ENCODE assay signal across 21 mouse cellular contexts in the genomic region with DNA sequence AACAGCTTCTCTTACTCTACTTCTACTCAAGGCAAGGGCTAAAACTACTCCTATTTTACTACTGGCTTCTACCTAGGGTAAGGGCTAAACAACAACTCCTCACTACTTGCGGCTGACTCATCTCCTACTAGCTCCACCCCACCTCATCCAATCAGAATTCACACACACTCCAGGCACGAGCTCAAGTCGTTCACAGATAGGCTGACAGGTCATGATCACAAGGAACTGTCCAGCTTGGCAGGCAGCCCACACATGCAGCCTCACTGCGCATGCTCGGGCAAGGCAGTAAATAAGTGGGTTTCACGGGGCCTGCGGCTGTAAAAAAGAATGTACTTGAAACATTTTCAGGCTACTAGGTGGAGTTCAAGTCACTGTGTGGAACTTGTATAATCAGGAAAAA.
DNase-seq lines count a peak whose midpoint lies in the region; ATAC-seq and TF ChIP-seq lines count a peak whose summit lies in the region.
"Had no signal": no experiment of that assay in that cellular context is flagged by ENCODE, and none has a peak within 500 bp of the region (broad histone marks: within the 10 kb centered on the region; RNA-seq: fewer than 3 reads in every experiment).

No protein-coding gene starts in this region.

- DNase-seq in kidney, postnatal 4 days = peak; percentile 12 to 13
- no peak for DNase-seq in kidney, adult 8-10 months
- peak; percentile 6 for DNase-seq in MEL (ENCODE audit: low read depth, low spot score)
- peak; percentile 5 for DNase-seq in embryonic facial prominence, embryonic 14.5 days (ENCODE audit: low spot score)
- no peak for DNase-seq in frontal cortex, adult 2 months (ENCODE audit: extremely low spot score in 1 of 2, low spot score in 1 of 2)
- DNase-seq: adrenal gland, adult 8-10 months; cerebellum, adult 18-20 months; cerebellum, postnatal 36 days; gastrocnemius, postnatal 25 days; kidney, adult 11 months; kidney, postnatal 25 days; spleen, adult 18-20 months had no signal

- H3K27ac ChIP-seq in ES-Bruce4 (ENCODE audit: insufficient read depth, low read length) (no peak overlapping the region), MEL (ENCODE audit: control insufficient read depth, low read depth, low read length) (no peak overlapping the region)
- no peak overlapping the region for H3K27ac ChIP-seq in embryonic facial prominence, embryonic 14.5 days (replicated peaks; ENCODE audit: low read depth, low read length)
- H3K27ac ChIP-seq in neural tube, embryonic 15.5 days (replicated peaks) = no peak overlapping the region
- H3K27ac ChIP-seq: embryonic facial prominence, embryonic 15.5 days; forebrain, embryonic 10.5 days; hindbrain, embryonic 15.5 days; liver, embryonic 12.5 days; lung, embryonic 15.5 days; midbrain, embryonic 13.5 days had no signal

- TF ChIP-seq POLR2A in ES-Bruce4 (IDR thresholded peaks at IDR 0.05; ENCODE audit: insufficient read depth, low read length) (no peak), MEL (IDR thresholded peaks at IDR 0.05; ENCODE audit: control insufficient read depth in 1 of 2, insufficient read depth in 1 of 2, low read depth in 1 of 2, low read length in 2 of 2, poor library complexity in 1 of 2) (no peak)

- WGBS in embryonic facial prominence, embryonic 14.5 days = 40% methylated on average over 7 of the region's 7 CpGs
- 49% methylated on average over 7 of the region's 7 CpGs for WGBS in neural tube, embryonic 15.5 days

- no peak for ATAC-seq in embryonic facial prominence, embryonic 14.5 days (ENCODE audit: low read depth)
- no peak for ATAC-seq in neural tube, embryonic 15.5 days (ENCODE audit: low FRiP score)
- ATAC-seq: liver, embryonic 12.5 days; midbrain, embryonic 13.5 days had no signal

- TF ChIP-seq CTCF in ES-Bruce4 (IDR thresholded peaks at IDR 0.05; ENCODE audit: low read depth, low read length) (no peak), MEL (IDR thresholded peaks at IDR 0.05 in 2 of 3, conservative IDR thresholded peaks at IDR 0.05 in 1 of 3; ENCODE audit: control insufficient read depth in 1 of 3, insufficient read depth in 1 of 3, low read depth in 2 of 3, low read length in 3 of 3, poor library complexity in 1 of 3, severe bottlenecking in 1 of 3) (no peak)

- H3K79me2 ChIP-seq in MEL (ENCODE audit: control insufficient read depth, insufficient read depth, low read length, poor library complexity) = no peaks in the 10 kb centered on the region

- TF ChIP-seq EP300 in ES-Bruce4 (IDR thresholded peaks at IDR 0.05; ENCODE audit: insufficient read depth, low read depth, low read length) (peak; percentile 28; the same call in 1 of the 2 replicates), MEL (IDR thresholded peaks at IDR 0.05; ENCODE audit: low read depth in 1 of 2, low read length in 2 of 2) (no peak)

- no peak for TF ChIP-seq RAD21 in MEL (IDR thresholded peaks at IDR 0.05; ENCODE audit: low read depth, low read length)

- H3K9ac ChIP-seq in ES-Bruce4 (ENCODE audit: low read depth, poor library complexity, severe bottlenecking) = no peak overlapping the region
- H3K9ac ChIP-seq in MEL (ENCODE audit: control insufficient read depth, low read depth, low read length, poor library complexity, severe bottlenecking) = no peak overlapping the region
- H3K9ac ChIP-seq in embryonic facial prominence, embryonic 14.5 days (ENCODE audit: low read depth, low read length) = no peak overlapping the region
- no peak overlapping the region for H3K9ac ChIP-seq in neural tube, embryonic 15.5 days (replicated peaks)
- H3K9ac ChIP-seq: embryonic facial prominence, embryonic 15.5 days; hindbrain, embryonic 15.5 days; liver, embryonic 12.5 days; lung, embryonic 15.5 days; midbrain, embryonic 13.5 days had no signal

- H3K4me3 ChIP-seq in ES-Bruce4 (ENCODE audit: low read depth, low read length) (no peak overlapping the region), MEL (ENCODE audit: control insufficient read depth in 1 of 2, insufficient read depth in 1 of 2, low read depth in 2 of 2, low read length in 2 of 2) (no peak overlapping the region)
- no peak overlapping the region for H3K4me3 ChIP-seq in embryonic facial prominence, embryonic 14.5 days (ENCODE audit: low read depth, low read length)
- no peak overlapping the region for H3K4me3 ChIP-seq in neural tube, embryonic 15.5 days (replicated peaks)
- H3K4me3 ChIP-seq: embryonic facial prominence, embryonic 15.5 days; forebrain, embryonic 10.5 days; hindbrain, embryonic 15.5 days; liver, embryonic 12.5 days; lung, embryonic 15.5 days; midbrain, embryonic 13.5 days had no signal

- no peaks in the 10 kb centered on the region for H3K9me3 ChIP-seq in ES-Bruce4 (replicated peaks; ENCODE audit: control insufficient read depth, insufficient read depth, low read length, poor library complexity, severe bottlenecking)
- no peaks in the 10 kb centered on the region for H3K9me3 ChIP-seq in MEL (replicated peaks; ENCODE audit: insufficient read depth, low read length)
- no peaks in the 10 kb centered on the region for H3K9me3 ChIP-seq in embryonic facial prominence, embryonic 14.5 days (ENCODE audit: control insufficient read depth, low read length)
- H3K9me3 ChIP-seq in neural tube, embryonic 15.5 days (replicated peaks) = no peaks in the 10 kb centered on the region
- H3K9me3 ChIP-seq: embryonic facial prominence, embryonic 15.5 days; forebrain, embryonic 10.5 days; hindbrain, embryonic 15.5 days; liver, embryonic 12.5 days; lung, embryonic 15.5 days; midbrain, embryonic 13.5 days had no signal

- H3K27me3 ChIP-seq in ES-Bruce4 (ENCODE audit: control insufficient read depth, insufficient read depth, low read length, poor library complexity, severe bottlenecking) (no peaks in the 10 kb centered on the region), MEL (ENCODE audit: control insufficient read depth in 1 of 2, insufficient read depth in 2 of 2, low read length in 2 of 2) (no peaks in the 10 kb centered on the region)
- no peaks in the 10 kb centered on the region for H3K27me3 ChIP-seq in embryonic facial prominence, embryonic 14.5 days (replicated peaks; ENCODE audit: control insufficient read depth, insufficient read depth, low read length)
- H3K27me3 ChIP-seq in neural tube, embryonic 15.5 days (replicated peaks) = no peaks in the 10 kb centered on the region
- H3K27me3 ChIP-seq: embryonic facial prominence, embryonic 15.5 days; hindbrain, embryonic 15.5 days; liver, embryonic 12.5 days; lung, embryonic 15.5 days; midbrain, embryonic 13.5 days had no signal

- H3K4me1 ChIP-seq in ES-Bruce4 (ENCODE audit: control insufficient read depth, insufficient read depth, low read length) = no peaks in the 10 kb centered on the region
- H3K4me1 ChIP-seq in MEL (ENCODE audit: control insufficient read depth in 1 of 2, insufficient read depth in 2 of 2, low read length in 2 of 2) = no peaks in the 10 kb centered on the region
- H3K4me1 ChIP-seq in embryonic facial prominence, embryonic 14.5 days (ENCODE audit: control insufficient read depth, insufficient read depth, low read length) = no peaks in the 10 kb centered on the region
- no peaks in the 10 kb centered on the region for H3K4me1 ChIP-seq in neural tube, embryonic 15.5 days
- H3K4me1 ChIP-seq: embryonic facial prominence, embryonic 15.5 days; forebrain, embryonic 10.5 days; hindbrain, embryonic 15.5 days; liver, embryonic 12.5 days; lung, embryonic 15.5 days; midbrain, embryonic 13.5 days had no signal

- no peak overlapping the region for H3K4me2 ChIP-seq in embryonic facial prominence, embryonic 14.5 days (ENCODE audit: low read depth, low read length)
- no peak overlapping the region for H3K4me2 ChIP-seq in neural tube, embryonic 15.5 days
- H3K4me2 ChIP-seq: embryonic facial prominence, embryonic 15.5 days; heart, embryonic 11.5 days; hindbrain, embryonic 15.5 days; liver, embryonic 12.5 days; lung, embryonic 15.5 days; midbrain, embryonic 13.5 days had no signal

- H3K36me3 ChIP-seq in ES-Bruce4 (ENCODE audit: control insufficient read depth, insufficient read depth, low read length, poor library complexity, severe bottlenecking) (no peaks in the 10 kb centered on the region), MEL (ENCODE audit: control insufficient read depth in 1 of 2, insufficient read depth in 2 of 2, low read length in 2 of 2) (no peaks in the 10 kb centered on the region)
- no peaks in the 10 kb centered on the region for H3K36me3 ChIP-seq in embryonic facial prominence, embryonic 14.5 days (ENCODE audit: control insufficient read depth, insufficient read depth, low read length)
- H3K36me3 ChIP-seq in neural tube, embryonic 15.5 days = no peaks in the 10 kb centered on the region
- H3K36me3 ChIP-seq: embryonic facial prominence, embryonic 15.5 days; forebrain, embryonic 10.5 days; hindbrain, embryonic 15.5 days; liver, embryonic 12.5 days; lung, embryonic 15.5 days; midbrain, embryonic 13.5 days had no signal

TF ChIP-seq in MEL, 35 proteins besides CTCF, POLR2A, EP300 and RAD21:
- TF ChIP-seq POLR2AphosphoS5 (IDR thresholded peaks at IDR 0.05; ENCODE audit: borderline replicate concordance, low read depth, low read length) = no peak
- TF ChIP-seq ZNF384 (IDR thresholded peaks at IDR 0.05; ENCODE audit: low read depth, low read length) = no peak
- no peak for TF ChIP-seq MYB (IDR thresholded peaks at IDR 0.05; ENCODE audit: low read depth, low read length)
- no peak for TF ChIP-seq CHD1 (IDR thresholded peaks at IDR 0.05; ENCODE audit: low read depth, low read length)
- no peak for TF ChIP-seq GATA1 (IDR thresholded peaks at IDR 0.05; ENCODE audit: low read depth, low read length)
- TF ChIP-seq CHD2 (IDR thresholded peaks at IDR 0.05; ENCODE audit: low read length) = no peak
- TF ChIP-seq USF1 (IDR thresholded peaks at IDR 0.05; ENCODE audit: low read depth, low read length) = no peak
- TF ChIP-seq SMC3 (IDR thresholded peaks at IDR 0.05; ENCODE audit: low read depth, low read length) = no peak
- TF ChIP-seq RCOR1 (IDR thresholded peaks at IDR 0.05; ENCODE audit: low read depth, low read length) = no peak
- TF ChIP-seq MAZ (IDR thresholded peaks at IDR 0.05; ENCODE audit: low read depth, low read length) = no peak
- no peak for TF ChIP-seq MAFK (IDR thresholded peaks at IDR 0.05; ENCODE audit: borderline replicate concordance, low read depth, low read length)
TF ChIP-seq in MEL: peak in this region for 0.

Comparison
In these comparisons a context has a peak if more than half of its experiments do, and no peak if none do; other contexts are left out.
1. DNase-seq: peak in kidney, postnatal 4 days (2 of 2), MEL (single experiment) and embryonic facial prominence, embryonic 14.5 days (single experiment); none in kidney, adult 8-10 months (0 of 2) and frontal cortex, adult 2 months (0 of 2).